Mouse (Mus musculus) testis, adult 2 months (tissue): Measurements from ENCODE around the gene Rhoa.

Source experiments
- CTCF ChIP-seq: fragments of 200-500 bp; IDR thresholded peaks from 2 replicates; pipeline ENCODE4 v1.5.1; 2012; ENCODE audit warnings: low read depth, mild to moderate bottlenecking, inconsistent platforms, low read length, moderate library complexity; ENCODE audit not compliant: control insufficient read depth, insufficient read depth, insufficient replicate concordance
- POLR2A ChIP-seq: fragments of 200-500 bp; IDR thresholded peaks from 2 replicates; pipeline ENCODE4 v1.6.1; 2012; ENCODE audit warnings: low read depth, mild to moderate bottlenecking, inconsistent platforms, low read length, moderate library complexity; ENCODE audit not compliant: control insufficient read depth

DNA sequence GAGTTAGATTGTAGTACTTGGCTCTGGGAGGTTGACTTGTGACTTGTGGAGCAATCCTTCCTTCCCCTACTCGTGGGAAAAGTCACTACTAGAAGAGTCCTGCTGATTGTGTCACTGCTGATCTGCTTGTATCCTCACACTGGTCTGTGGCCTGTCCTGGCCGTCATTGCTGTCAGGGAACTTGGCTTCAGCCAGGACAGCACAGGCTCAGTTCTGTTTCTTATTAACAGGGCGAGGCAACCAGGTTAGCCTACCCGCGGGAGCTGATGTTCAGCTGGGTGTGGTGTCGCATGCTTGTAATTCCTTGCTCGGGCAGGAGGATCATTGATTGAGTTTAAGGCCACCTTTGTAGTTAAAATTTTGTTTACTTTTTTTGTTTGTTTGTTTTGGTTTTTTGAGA, 79.1 kb downstream of the Rhoa start:
- TF ChIP-seq CTCF: no peak
- TF ChIP-seq POLR2A: no peak
